In genomic region chr6:137747174-137747928, GRCm38 (mm10) we compare ENCODE assay signal across 8 mouse cellular contexts. TPM values are rescaled to one million over a fixed set of nuclear protein-coding genes. Genes with fewer than 3 reads are reported as not detected.
DNase-seq lines count a peak whose midpoint lies in the region; ATAC-seq lines count a peak whose summit lies in the region.

No protein-coding gene starts in this region.

- H3K9me3 ChIP-seq in forebrain, embryonic 16.5 days (ENCODE audit: control insufficient read depth, low read length): no peaks in the 10 kb centered on the region
- no peaks in the 10 kb centered on the region for H3K9me3 ChIP-seq in forebrain, embryonic 10.5 days
- no peaks in the 10 kb centered on the region for H3K9me3 ChIP-seq in neural tube, embryonic 11.5 days (ENCODE audit: control insufficient read depth, low read length)
- H3K9me3 ChIP-seq in neural tube, embryonic 15.5 days (replicated peaks): no peaks in the 10 kb centered on the region

- H3K4me3 ChIP-seq in forebrain, embryonic 16.5 days (replicated peaks; ENCODE audit: low read length): no peak overlapping the region
- H3K4me3 ChIP-seq in forebrain, embryonic 10.5 days: no peak overlapping the region
- H3K4me3 ChIP-seq in neural tube, embryonic 11.5 days (ENCODE audit: low read depth, low read length): no peak overlapping the region
- no peak overlapping the region for H3K4me3 ChIP-seq in neural tube, embryonic 15.5 days (replicated peaks)

- 78% methylated on average over 5 of the region's 5 CpGs for WGBS in forebrain, embryonic 16.5 days
- 84% methylated on average over 5 of the region's 5 CpGs for WGBS in forebrain, embryonic 10.5 days
- WGBS in neural tube, embryonic 11.5 days: 78% methylated on average over 5 of the region's 5 CpGs
- WGBS in neural tube, embryonic 15.5 days: 83% methylated on average over 5 of the region's 5 CpGs

- ATAC-seq in forebrain, embryonic 16.5 days: peak; percentile 58; the same call in 1 of the 2 replicates
- no peak for ATAC-seq in neural tube, embryonic 11.5 days (ENCODE audit: insufficient read depth, low FRiP score, low TSS enrichment)
- ATAC-seq in neural tube, embryonic 15.5 days (ENCODE audit: low FRiP score): no peak
- ATAC-seq in hematopoietic stem cell, adult 5-6 weeks (replicated peaks in 1 of 2; ENCODE audit: insufficient read depth in 1 of 2, low FRiP score in 2 of 2, low TSS enrichment in 1 of 2, low read depth in 1 of 2, poor library complexity in 2 of 2, severe bottlenecking in 2 of 2): peak; percentile 77 to 86

- no peak for DNase-seq in forebrain, embryonic 10.5 days (ENCODE audit: extremely low spot score, low spot score)
- peak; percentile 16 for DNase-seq in neural tube, embryonic 11.5 days (ENCODE audit: low spot score)
- peak; percentile 66 for DNase-seq in retina, embryonic 14.5 days (ENCODE audit: low spot score)
- DNase-seq in heart, adult 8-10 months (ENCODE audit: low spot score): no peak
- no peak for DNase-seq in natural killer cell, adult 2 months (ENCODE audit: low spot score in 2 of 2)

- H3K36me3 ChIP-seq in forebrain, embryonic 16.5 days (ENCODE audit: control insufficient read depth, insufficient read depth): peaks cover 43% of the 10 kb centered on the region
- H3K36me3 ChIP-seq in forebrain, embryonic 10.5 days (replicated peaks): peaks cover 98% of the 10 kb centered on the region
- H3K36me3 ChIP-seq in neural tube, embryonic 11.5 days (ENCODE audit: control insufficient read depth, insufficient read depth, low read length): peaks cover 11% of the 10 kb centered on the region
- peaks cover 73% of the 10 kb centered on the region for H3K36me3 ChIP-seq in neural tube, embryonic 15.5 days

- H3K4me1 ChIP-seq in forebrain, embryonic 16.5 days (replicated peaks; ENCODE audit: control insufficient read depth, insufficient read depth, low read length): no peaks in the 10 kb centered on the region
- no peaks in the 10 kb centered on the region for H3K4me1 ChIP-seq in forebrain, embryonic 10.5 days
- no peaks in the 10 kb centered on the region for H3K4me1 ChIP-seq in neural tube, embryonic 11.5 days (ENCODE audit: control insufficient read depth, insufficient read depth, low read length)
- H3K4me1 ChIP-seq in neural tube, embryonic 15.5 days: no peaks in the 10 kb centered on the region

- no peaks in the 10 kb centered on the region for H3K27me3 ChIP-seq in forebrain, embryonic 16.5 days (replicated peaks; ENCODE audit: control insufficient read depth, insufficient read depth, low read length)
- no peaks in the 10 kb centered on the region for H3K27me3 ChIP-seq in forebrain, embryonic 10.5 days (ENCODE audit: poor library complexity, severe bottlenecking)
- H3K27me3 ChIP-seq in neural tube, embryonic 11.5 days (ENCODE audit: control insufficient read depth, insufficient read depth, low read length): no peaks in the 10 kb centered on the region
- H3K27me3 ChIP-seq in neural tube, embryonic 15.5 days (replicated peaks): no peaks in the 10 kb centered on the region

- H3K9ac ChIP-seq in forebrain, embryonic 16.5 days (replicated peaks; ENCODE audit: low read depth, low read length): no peak overlapping the region
- H3K9ac ChIP-seq in neural tube, embryonic 11.5 days (ENCODE audit: low read length): no peak overlapping the region
- no peak overlapping the region for H3K9ac ChIP-seq in neural tube, embryonic 15.5 days (replicated peaks)

- H3K4me2 ChIP-seq in forebrain, embryonic 16.5 days (ENCODE audit: low read length): no peak overlapping the region
- H3K4me2 ChIP-seq in neural tube, embryonic 11.5 days (ENCODE audit: low read depth): no peak overlapping the region
- H3K4me2 ChIP-seq in neural tube, embryonic 15.5 days: no peak overlapping the region

- H3K27ac ChIP-seq in forebrain, embryonic 16.5 days (ENCODE audit: low read length): no peak overlapping the region
- H3K27ac ChIP-seq in forebrain, embryonic 10.5 days: no peak overlapping the region
- H3K27ac ChIP-seq in neural tube, embryonic 11.5 days (ENCODE audit: low read depth, low read length): no peak overlapping the region
- H3K27ac ChIP-seq in neural tube, embryonic 15.5 days (replicated peaks): no peak overlapping the region

RNA-seq across cellular contexts. Expression of gene Dera, which starts 7.0 kb away (rescaled TPM):
- 8.9 and 11.3 TPM in 2 replicates for polyA plus RNA-seq in forebrain, embryonic 16.5 days (2015; fragmentation: Nextera tagmentation; extraction: Ambion mirVana)
- polyA plus RNA-seq in forebrain, embryonic 10.5 days (2016; fragmentation: Nextera tagmentation; extraction: Ambion mirVana): 67.2 and 69.5 TPM in 2 replicates
- 51.7 and 51.8 TPM in 2 replicates for polyA plus RNA-seq in neural tube, embryonic 11.5 days (2014; fragmentation: Nextera tagmentation; extraction: Ambion mirVana)
- polyA plus RNA-seq in neural tube, embryonic 15.5 days (2015; fragmentation: Nextera tagmentation; extraction: Ambion mirVana): 12.0 and 23.4 TPM in 2 replicates
- total RNA-seq in hematopoietic stem cell, adult 5-6 weeks (2017): 37.9 and 45.7 TPM in 2 replicates
- total RNA-seq in heart, adult 8-10 months (2022): 10 to 100 TPM in 1 of 4 experiments, 1 to 10 TPM in 3; 3.7 to 11.8 (median 5.5) TPM

RNA-seq across cellular contexts. Expression of gene Strap, which starts 12.5 kb away (rescaled TPM):
- polyA plus RNA-seq in forebrain, embryonic 16.5 days (2015; fragmentation: Nextera tagmentation; extraction: Ambion mirVana): 188 and 201 TPM in 2 replicates
- 240 and 241 TPM in 2 replicates for polyA plus RNA-seq in forebrain, embryonic 10.5 days (2016; fragmentation: Nextera tagmentation; extraction: Ambion mirVana)
- polyA plus RNA-seq in neural tube, embryonic 11.5 days (2014; fragmentation: Nextera tagmentation; extraction: Ambion mirVana): 246 and 248 TPM in 2 replicates
- 155 and 158 TPM in 2 replicates for polyA plus RNA-seq in neural tube, embryonic 15.5 days (2015; fragmentation: Nextera tagmentation; extraction: Ambion mirVana)
- total RNA-seq in hematopoietic stem cell, adult 5-6 weeks (2017): 173 and 259 TPM in 2 replicates
- total RNA-seq in heart, adult 8-10 months (2022): 10 to 100 TPM; 80.2 to 90.5 (median 84.3) TPM

Comparison
In these comparisons a context has a peak if more than half of its experiments do, and no peak if none do; other contexts are left out.
1. ATAC-seq: peak in forebrain, embryonic 16.5 days (single experiment) and hematopoietic stem cell, adult 5-6 weeks (2 of 2); none in neural tube, embryonic 11.5 days (single experiment) and neural tube, embryonic 15.5 days (single experiment).
2. DNase-seq: peak in neural tube, embryonic 11.5 days (single experiment) and retina, embryonic 14.5 days (single experiment); none in forebrain, embryonic 10.5 days (single experiment), heart, adult 8-10 months (single experiment) and natural killer cell, adult 2 months (0 of 2).